Mouse (Mus musculus) cerebellum, postnatal 14 days (tissue): ENCODE measurements around the gene Prps1l3.
"Not testable (repeated sequence)": the region's sequence is repeated elsewhere in the genome, so short reads cannot be mapped to it uniquely, and the experiment has no call there.

Experiments
- DNase-seq, 2 experiments: peaks; one replicate each; pipeline ENCODE4 v3.0.0; 2021; ENCODE audit warnings: mixed read lengths in 2 of 2

Prps1l3 gene

DNA sequence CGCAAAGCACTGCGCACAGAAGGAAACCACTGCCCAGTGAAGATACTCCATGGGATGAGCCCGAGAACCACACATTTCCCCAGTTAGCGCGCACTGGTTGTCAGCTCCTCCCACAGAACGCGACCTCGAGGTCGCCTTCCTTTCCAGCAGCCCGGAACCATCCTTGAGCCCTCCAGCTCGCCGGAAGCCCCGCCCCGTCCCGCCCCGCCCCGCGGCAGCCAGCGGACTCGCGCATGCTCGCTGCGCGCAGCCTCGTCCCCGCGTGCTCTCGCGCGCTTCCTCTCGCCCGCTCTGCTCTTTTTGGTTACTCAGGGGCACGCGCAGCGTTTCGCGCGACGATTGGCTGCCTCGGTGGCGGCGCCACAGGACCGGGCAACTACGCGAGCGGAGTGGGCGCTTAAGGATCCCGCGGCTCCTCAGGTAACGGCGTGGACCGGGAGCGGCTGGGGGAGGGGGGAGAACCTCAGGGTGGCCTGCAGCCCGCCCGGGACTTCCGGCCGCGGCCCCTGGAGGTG, at the start of gene Prps1l3, which contains the start of gene Mipol1:
Gene Prps1l3, plus strand, starts transcription at position 221 of the 515 bp plus-strand sequence.
Gene Mipol1, plus strand, starts transcription at position 236 of the 515 bp plus-strand sequence.
- DNase-seq = peak; percentile 90 to 91

DNA sequence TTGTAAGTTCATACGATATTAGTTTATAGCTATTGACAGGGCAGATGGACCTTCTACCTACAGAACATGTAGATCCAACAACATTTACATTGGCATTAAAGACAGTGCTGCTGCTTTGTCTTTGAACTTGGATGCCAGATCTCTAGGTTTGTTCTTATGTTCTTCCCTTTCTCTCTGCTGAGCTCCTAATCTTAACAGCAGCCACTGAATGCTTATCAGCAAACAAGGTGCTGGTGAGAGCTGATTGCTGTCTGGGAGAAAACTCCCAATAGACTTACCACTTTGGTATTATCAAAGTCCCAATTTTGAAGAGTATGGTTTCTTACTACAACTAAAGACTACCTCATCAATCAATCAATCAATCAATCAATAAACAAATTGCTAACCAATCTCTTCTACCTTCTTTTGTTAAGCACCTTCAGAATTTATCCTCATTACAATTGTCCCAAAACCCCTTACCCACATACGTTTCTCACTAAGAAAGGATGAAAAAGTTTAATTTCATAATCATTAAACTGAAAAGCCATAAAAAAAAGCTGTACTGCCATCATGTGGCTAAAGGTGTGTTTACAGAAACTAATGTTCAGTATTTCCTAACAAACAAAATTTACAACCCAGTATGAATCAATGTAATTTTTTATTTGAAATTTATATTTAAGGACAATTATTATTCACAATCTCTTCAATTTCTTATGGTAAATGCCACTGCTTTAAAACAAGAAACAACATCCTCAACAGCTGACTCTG, 45.6 kb upstream of the Prps1l3 start:
- no peak for DNase-seq

- DNase-seq = peak; percentile 4 to 6
Measured at GRCm38 (mm10) chr12:57185475-57185874, 44.7 kb upstream of the Prps1l3 start.

DNA sequence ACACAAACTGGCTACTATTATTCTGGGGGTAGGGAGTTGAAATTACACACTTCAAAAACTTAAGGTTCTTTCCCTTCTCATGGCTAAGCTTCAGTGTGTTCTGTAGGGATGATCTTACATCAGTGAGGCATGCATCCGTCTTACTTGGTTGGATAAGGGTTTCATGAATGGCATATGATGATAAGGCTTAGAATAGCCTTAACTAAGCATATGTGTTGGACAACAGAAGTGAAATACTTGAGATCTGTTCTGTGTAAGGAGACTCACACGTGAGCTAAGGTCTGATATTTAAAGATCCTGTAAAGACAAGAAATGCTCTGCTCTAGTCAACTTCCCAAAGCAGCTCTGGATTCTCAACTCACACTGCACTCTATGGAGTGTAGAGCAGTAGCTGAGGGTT, 44.1 kb upstream of the Prps1l3 start:
- no peak for DNase-seq

DNA sequence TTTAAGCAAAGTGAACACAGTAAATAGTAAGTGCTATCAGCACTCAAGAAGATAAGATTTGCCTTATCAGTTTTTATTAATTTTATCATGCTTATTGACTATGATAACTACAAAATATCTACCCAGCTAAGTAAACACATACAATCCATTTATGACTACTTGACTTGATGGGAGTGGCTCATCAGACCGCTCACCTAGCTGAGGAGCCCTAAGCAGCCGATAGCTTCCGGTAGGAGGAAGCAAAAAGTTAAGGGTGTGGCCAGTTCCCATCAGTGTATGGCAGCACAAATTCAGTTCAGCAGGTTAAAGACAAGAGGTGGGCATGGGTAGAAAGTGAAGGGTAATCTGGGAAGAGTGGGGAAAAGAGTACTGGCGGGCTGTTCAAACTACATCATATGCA, 43.2 kb upstream of the Prps1l3 start:
- no peak for DNase-seq

- peak; percentile 67 to 73 for DNase-seq
Measured at GRCm38 (mm10) chr12:57194609-57195008, 35.6 kb upstream of the Prps1l3 start.

GRCm38 (mm10) chr12:57196286-57196607, 34.0 kb upstream of the Prps1l3 start:
- no peak for DNase-seq

GRCm38 (mm10) chr12:57196608-57197362, 33.4 kb upstream of the Prps1l3 start:
- DNase-seq = peak; percentile 34 to 39

- DNase-seq = peak in 1 of 2 experiments; percentile 7
Measured at GRCm38 (mm10) chr12:57197363-57198026, 32.7 kb upstream of the Prps1l3 start, which contains the start of gene Slc25a21. Slc25a21 (minus strand) TSS chr12:57197472.

DNA sequence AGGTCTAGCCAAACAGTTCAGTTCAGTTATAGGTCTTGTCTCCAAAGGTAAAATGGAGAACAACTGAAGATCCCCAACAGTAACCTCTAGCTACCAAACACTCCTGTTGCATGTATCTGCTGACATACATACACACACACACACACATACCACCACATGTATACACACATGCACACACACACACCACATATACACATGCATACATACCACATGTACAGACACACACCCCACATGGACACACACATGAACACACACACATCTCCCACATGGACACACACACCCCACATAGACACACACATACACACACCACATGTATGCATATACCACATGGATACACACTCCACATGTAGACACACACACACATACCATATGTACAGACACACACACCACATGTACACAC, 31.9 kb upstream of the Prps1l3 start:
- no peak for DNase-seq

DNA sequence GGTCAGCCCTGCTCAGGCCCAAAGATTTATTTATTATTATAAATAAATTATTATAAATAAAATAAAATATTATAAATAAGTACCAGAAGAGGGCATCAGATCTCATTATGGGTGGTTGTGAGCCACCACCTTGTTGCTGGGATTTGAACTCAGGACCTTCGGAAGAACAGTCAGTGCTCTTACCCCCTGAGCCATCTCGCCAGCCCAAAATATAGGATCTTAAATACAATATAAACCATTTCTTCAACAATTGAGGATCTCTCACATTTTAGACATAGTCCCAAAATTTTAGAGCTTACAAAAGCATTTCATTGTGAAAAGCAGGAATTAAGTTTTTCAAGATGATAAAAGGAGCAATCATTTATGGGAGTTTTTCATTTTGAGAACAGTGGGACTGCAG, 30.8 kb upstream of the Prps1l3 start:
- DNase-seq = no peak

- DNase-seq = no peak
Measured at GRCm38 (mm10) chr12:57201901-57202300, 28.3 kb upstream of the Prps1l3 start.

- no peak for DNase-seq
Measured at GRCm38 (mm10) chr12:57204276-57204851, 25.8 kb upstream of the Prps1l3 start.

- peak; percentile 75 to 87 for DNase-seq
Measured at GRCm38 (mm10) chr12:57211353-57212311, 18.6 kb upstream of the Prps1l3 start.

- not testable (repeated sequence) for DNase-seq
Measured at GRCm38 (mm10) chr12:57212463-57212862, 17.7 kb upstream of the Prps1l3 start.

GRCm38 (mm10) chr12:57226411-57226810, 3.8 kb upstream of the Prps1l3 start:
- no peak for DNase-seq

GRCm38 (mm10) chr12:57227776-57228175, 2.4 kb upstream of the Prps1l3 start:
- no peak for DNase-seq

- no peak for DNase-seq
Measured at GRCm38 (mm10) chr12:57229703-57230102, 509 bp upstream of the Prps1l3 start.

- peak; percentile 24 to 25 for DNase-seq
Measured at GRCm38 (mm10) chr12:57231085-57231875, 1.1 kb downstream of the Prps1l3 start.

GRCm38 (mm10) chr12:57233386-57233785, 3.2 kb downstream of the Prps1l3 start:
- DNase-seq = no peak
